ENCODE assay signal across 16 mouse cellular contexts in the genomic region with DNA sequence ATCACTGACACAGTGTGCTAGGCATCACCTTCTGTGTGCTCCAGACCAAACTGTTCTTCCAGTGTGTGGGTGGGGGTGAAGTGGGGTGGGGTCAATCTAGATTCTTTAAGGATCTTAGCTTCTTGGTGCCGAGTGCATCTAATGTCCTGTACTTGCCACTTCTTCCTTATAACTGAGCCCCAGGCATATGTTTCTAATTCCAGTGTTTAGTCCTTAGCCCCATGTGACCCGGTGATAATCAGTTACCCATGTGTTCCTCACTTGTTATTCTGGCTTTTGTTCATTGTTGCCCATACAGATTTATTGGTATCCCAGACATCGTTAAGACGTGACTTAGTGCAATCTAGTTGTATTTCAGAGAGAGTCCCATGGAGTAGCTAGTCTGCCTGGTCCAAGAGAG.
"Had no signal": no experiment of that assay in that cellular context is flagged by ENCODE, and none has a peak within 500 bp of the region (broad histone marks: within the 10 kb centered on the region; RNA-seq: fewer than 3 reads in every experiment).

No protein-coding gene starts in this region.

- DNase-seq: kidney, adult 9 months; kidney, postnatal 14 days; kidney, postnatal 4 days; left cerebral cortex, postnatal 4 days; liver, postnatal 0 days; lung, postnatal 10 days; lung, postnatal 4 days; midbrain, embryonic 14.5 days; thymus, adult 2 months; thymus, postnatal 14 days; thymus, postnatal 4 days had no signal

- H3K9me3 ChIP-seq: limb, embryonic 15.5 days had no signal

- H3K36me3 ChIP-seq: limb, embryonic 15.5 days had no signal

- H3K27me3 ChIP-seq: limb, embryonic 15.5 days had no signal

- H3K9ac ChIP-seq: limb, embryonic 15.5 days; liver, embryonic 14.5 days; liver, postnatal 0 days; lung, embryonic 14.5 days had no signal

- H3K4me3 ChIP-seq: limb, embryonic 15.5 days had no signal

- ATAC-seq: liver, postnatal 0 days had no signal

- H3K4me1 ChIP-seq: limb, embryonic 15.5 days had no signal

- H3K27ac ChIP-seq: limb, embryonic 15.5 days; liver, embryonic 14.5 days had no signal

- H3K4me2 ChIP-seq: limb, embryonic 15.5 days; liver, embryonic 11.5 days; lung, embryonic 14.5 days; midbrain, embryonic 11.5 days had no signal
